Mouse (Mus musculus) naive thymus-derived CD4-positive, alpha-beta T cell, adult 2 months (primary cell): Measurements from ENCODE around the gene Clic6.
"Not testable (repeated sequence)": the region's sequence is repeated elsewhere in the genome, so short reads cannot be mapped to it uniquely, and the experiment has no call there.

Experiments used
- DNase-seq: peaks from one replicate; pipeline ENCODE4 v3.0.0-alpha.2; 2011; ENCODE audit warnings: low read depth

Clic6 gene

GRCm38 (mm10) chr16:92470706-92471105 is 14.8 kb upstream of the Clic6 start, which contains the start of gene Rcan1:
Gene Rcan1 (minus strand): TSS chr16:92470867.
- no peak for DNase-seq

- DNase-seq, result no peak
Measured at GRCm38 (mm10) chr16:92472898-92473297, 12.6 kb upstream of the Clic6 start.

GRCm38 (mm10) chr16:92475093-92475860 is 10.3 kb upstream of the Clic6 start:
- no peak for DNase-seq

- peak; percentile 45 for DNase-seq
Measured at GRCm38 (mm10) chr16:92478561-92479150, 6.9 kb upstream of the Clic6 start.

GRCm38 (mm10) chr16:92487086-92487485 is 1.6 kb downstream of the Clic6 start:
- DNase-seq, result no peak

GRCm38 (mm10) chr16:92487489-92487888 is 2.0 kb downstream of the Clic6 start:
- DNase-seq, result peak; percentile 62

GRCm38 (mm10) chr16:92488456-92488855 is 2.9 kb downstream of the Clic6 start:
- DNase-seq, result no peak

- no peak for DNase-seq
Measured at GRCm38 (mm10) chr16:92489356-92489755, 3.8 kb downstream of the Clic6 start.

- DNase-seq, result no peak
Measured at GRCm38 (mm10) chr16:92497851-92498588, 12.5 kb downstream of the Clic6 start.

GRCm38 (mm10) chr16:92498589-92498981 is 13.0 kb downstream of the Clic6 start:
- no peak for DNase-seq

GRCm38 (mm10) chr16:92499324-92499723 is 13.8 kb downstream of the Clic6 start:
- DNase-seq, result no peak

GRCm38 (mm10) chr16:92500534-92500933 is 15.0 kb downstream of the Clic6 start:
- DNase-seq, result no peak

GRCm38 (mm10) chr16:92503105-92503504 is 17.6 kb downstream of the Clic6 start:
- no peak for DNase-seq

- DNase-seq, result no peak
Measured at GRCm38 (mm10) chr16:92507573-92507972, 22.0 kb downstream of the Clic6 start.

GRCm38 (mm10) chr16:92510835-92511772 is 25.6 kb downstream of the Clic6 start:
- DNase-seq, result no peak

- DNase-seq, result peak; percentile 53
Measured at GRCm38 (mm10) chr16:92511773-92512391, 26.3 kb downstream of the Clic6 start.

- not testable (repeated sequence) for DNase-seq
Measured at GRCm38 (mm10) chr16:92514896-92515295, 29.4 kb downstream of the Clic6 start.

GRCm38 (mm10) chr16:92516139-92516538 is 30.6 kb downstream of the Clic6 start:
- no peak for DNase-seq

GRCm38 (mm10) chr16:92518718-92519117 is 33.2 kb downstream of the Clic6 start:
- DNase-seq, result no peak

GRCm38 (mm10) chr16:92519820-92520492 is 34.4 kb downstream of the Clic6 start:
- peak; percentile 60 for DNase-seq

GRCm38 (mm10) chr16:92523351-92523750 is 37.8 kb downstream of the Clic6 start:
- no peak for DNase-seq
